Mouse (Mus musculus) gastrocnemius, postnatal 25 days (tissue): ENCODE data around the gene Kmt2a. TPM values are rescaled to one million over a fixed set of nuclear protein-coding genes. Genes with fewer than 3 reads are reported as not detected.

Experiments used
- DNase-seq: peaks from one replicate; pipeline ENCODE4 v3.0.0; 2022
- total RNA-seq, 2 experiments: library from RNA; stranded (reverse); gene quantifications; 1 replicate in 1 of 2; 2 replicates in 1 of 2; pipeline ENCODE4 v1.2.3; 2021

The Kmt2a gene
- total RNA-seq, 2 experiments from 2014 or later, result 10.0 to 15.3 TPM

GRCm38 (mm10) chr9:44879694-44880271 is 1.3 kb downstream of the Kmt2a start:
- peak; percentile 16 for DNase-seq

DNA sequence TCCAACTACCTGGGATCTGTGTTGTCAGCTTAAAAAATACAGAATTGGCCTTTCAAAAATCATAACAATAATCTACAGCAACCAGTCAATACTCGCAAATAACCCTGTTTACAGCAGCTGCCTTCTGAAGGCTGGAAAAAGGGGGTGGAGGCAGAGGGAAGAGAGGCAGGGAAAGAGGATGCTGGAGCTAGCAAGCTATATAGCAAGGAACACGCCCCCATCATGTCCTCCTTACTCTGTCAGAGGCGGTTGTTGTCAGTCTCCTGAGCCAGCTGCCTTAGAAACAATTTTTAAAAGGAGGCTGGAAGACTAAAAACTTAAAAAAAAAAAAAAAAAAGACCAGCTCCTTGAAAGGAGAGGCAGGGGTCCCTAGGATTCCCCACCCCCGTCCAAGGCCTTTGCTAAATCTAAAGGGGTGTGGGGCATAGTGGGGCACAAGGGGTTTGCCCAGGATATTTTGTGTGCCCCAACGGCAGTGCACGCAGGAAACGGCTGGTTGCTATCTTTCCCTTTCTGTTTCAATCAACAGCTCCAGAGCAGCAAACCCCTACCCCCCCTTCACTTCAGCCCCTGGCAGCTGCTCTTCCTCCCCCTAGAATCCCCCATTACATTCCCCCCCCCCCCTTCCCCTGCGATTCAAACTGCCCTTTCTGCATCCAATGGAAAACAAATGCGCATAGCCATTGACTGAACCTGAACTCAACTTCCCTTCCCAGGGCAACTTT is 2.2 kb downstream of the Kmt2a start:
- no peak for DNase-seq

DNA sequence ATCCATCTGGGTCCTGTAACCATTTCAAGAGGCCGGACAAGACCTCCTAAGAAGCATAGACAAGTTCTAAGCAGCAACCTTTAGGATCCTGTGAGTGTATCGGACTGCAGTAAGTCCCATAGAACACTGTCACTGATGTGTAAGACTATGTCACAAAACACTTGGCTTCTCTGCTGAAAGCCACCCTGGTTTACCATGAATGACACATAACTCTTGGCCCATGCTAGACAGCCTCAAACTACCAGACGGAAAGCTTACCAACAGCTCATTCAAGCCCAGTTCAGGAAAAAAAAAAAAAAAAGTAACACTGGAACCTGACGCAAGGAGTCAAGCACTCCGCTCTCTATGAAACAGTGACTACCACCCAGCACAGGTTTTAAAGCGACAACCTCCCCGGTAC is 3.4 kb downstream of the Kmt2a start:
- no peak for DNase-seq

DNA sequence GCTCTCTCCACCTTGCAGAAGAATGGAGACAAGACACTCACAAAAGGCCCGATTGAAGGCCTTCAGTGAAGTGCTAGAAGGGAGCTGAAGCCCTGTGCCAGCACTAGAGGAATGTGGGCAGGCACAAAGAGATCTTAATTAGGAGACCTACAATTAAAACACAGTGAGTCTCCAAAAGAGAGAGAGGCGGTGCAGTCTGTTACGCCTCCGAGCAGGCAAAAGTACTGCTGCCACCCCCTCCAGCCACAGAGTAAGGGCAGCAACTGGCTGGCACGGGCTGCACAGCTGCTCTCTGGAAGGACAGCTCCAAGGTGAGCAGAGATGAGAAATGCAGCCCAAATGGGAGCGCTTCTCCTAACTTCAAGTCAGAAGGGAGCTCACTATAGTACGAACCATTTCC is 5.6 kb downstream of the Kmt2a start:
- DNase-seq, result no peak

GRCm38 (mm10) chr9:44874198-44874597 is 6.9 kb downstream of the Kmt2a start:
- no peak for DNase-seq

DNA sequence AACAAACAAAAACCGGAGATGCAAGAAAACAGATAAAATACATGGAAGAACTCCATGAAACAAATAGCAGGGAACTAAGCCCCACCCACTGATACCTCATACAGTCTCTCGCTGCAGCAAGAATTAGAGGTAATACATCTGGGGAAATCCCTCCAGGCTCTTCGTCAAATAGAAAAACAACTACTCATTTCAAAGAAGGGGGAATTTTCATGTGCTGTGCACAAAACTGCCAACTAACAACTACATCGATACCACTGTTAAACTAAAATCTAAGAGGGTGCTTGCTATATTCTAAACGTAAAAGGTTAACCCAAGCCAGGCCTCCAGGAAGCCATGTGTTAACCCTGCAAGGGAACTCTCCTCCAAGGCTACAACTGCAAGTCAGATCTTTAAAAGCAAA is 7.4 kb downstream of the Kmt2a start:
- no peak for DNase-seq

DNA sequence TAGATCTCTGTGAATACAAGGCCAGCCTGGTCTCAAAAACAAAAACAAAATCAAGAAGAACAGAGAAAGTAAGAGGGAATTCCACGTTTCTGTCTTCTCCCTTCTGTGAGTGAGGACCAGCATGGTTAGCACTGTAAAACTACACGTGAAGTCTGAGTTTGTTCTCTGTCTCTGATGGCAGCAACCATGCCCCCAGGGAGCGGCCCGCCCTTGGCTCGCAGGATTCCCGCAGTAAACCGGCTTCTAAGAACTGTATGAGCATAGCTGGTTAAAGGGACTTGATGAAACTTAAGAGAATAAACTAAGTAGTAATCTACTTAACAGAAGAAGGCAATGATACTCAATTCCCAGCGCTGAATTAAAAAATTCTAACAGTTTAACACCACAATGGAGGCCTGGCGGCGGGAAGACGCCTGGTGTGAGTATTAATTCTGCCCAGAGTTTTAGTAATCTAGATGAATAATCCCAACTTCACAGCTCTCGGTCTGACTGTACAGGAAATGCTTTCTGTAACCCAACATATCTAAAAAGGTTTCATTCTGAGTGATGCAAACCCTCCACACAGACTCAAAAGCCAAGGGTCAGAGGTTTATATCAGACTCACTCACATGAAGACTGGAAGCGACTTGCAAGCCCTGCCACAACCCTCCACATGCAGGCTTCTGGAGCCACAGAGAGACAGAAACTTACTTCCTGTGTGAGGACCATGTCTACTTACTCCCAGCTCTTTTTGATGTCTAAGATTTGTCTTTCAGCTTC is 12.6 kb downstream of the Kmt2a start:
- DNase-seq, result peak; percentile 34

DNA sequence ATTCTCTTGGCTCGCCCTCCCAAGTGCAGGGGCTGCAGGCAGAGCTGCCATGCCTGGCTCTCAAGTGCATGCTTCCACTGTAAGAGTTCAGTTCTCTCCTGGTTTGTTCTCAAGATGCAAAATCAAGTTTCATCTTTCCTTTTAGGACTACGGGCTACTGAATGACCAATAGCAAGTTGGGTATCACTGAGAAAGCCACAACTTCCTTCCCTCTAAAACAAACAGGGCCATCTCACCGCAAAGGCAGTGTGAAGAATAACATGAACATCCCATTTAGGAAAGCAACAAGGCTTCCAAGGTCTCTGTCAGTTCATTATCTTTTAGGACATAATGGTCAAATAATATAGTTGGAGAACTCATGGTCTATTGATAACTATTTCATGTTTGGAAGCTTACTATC is 13.4 kb downstream of the Kmt2a start:
- DNase-seq, result no peak

DNA sequence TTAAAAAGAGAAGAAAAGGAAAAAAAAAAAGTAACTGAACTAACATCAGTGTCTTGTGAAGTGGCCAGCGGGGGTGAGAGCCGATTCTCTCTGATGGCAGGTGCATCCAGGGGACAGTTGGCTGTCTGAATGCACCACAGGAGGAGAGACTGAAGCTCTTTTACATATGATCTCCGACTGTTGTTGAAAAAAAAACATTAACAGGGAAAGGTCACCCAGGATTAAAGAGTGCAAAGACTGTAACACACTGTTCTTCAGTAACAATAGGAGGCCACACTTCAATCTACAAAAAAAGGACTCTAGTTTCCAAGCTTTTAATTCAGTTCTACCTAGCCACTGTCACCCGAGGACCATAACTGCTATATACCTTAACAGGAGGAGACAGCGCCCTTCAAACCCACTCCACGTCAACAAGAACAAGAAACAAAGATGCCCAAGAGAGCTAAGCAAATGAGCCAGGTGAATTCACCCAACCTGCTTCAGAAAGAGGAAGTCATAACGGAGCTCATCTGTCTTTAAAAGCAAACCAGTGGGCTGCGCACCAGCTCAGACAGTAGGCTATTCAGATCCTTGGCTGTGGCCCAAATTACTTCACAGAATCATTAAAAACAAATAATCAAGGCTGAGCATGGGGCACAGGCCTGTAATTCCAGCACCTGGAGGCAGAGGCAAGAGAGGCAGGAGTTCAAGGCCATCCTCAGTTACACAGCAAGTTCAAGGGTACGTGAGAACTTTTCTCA is 14.4 kb downstream of the Kmt2a start:
- DNase-seq, result no peak

DNA sequence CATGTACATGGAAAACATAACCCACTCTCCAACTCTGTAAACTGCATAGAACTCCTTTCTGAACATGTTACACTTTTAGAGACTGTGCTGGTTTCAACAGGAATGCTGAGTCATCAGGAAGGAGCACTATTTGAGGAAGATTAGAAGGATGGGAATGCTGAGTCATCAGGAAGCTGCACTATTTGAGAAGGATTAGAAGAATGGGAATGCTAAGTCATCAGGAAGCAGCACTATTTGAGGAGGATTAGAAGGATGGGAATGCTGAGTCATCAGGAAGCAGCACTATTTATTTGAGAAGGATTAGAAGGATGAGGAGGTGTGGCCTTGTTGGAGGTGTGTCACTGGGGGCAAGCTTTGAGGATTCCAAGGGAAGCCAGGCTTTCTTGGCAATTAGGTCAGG is 20.0 kb downstream of the Kmt2a start:
- no peak for DNase-seq

DNA sequence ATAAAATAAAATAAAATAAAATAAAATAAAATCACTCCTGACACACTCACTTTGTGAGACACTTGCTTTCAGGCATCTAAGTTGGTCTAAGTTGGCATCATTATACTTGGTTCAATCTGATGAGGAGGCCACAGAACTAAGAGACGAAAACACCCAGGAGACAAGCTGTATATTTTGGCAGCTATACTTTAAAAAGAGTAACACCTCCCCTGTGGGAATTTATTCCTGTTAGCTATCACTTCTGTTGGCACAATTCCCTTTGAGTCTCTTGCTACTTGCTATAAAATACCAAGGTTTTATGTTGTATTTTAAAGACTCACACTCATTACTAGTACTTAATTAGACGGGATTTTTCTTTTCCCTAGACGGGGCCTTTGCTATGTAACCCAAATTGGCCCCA is 22.4 kb downstream of the Kmt2a start:
- no peak for DNase-seq

DNA sequence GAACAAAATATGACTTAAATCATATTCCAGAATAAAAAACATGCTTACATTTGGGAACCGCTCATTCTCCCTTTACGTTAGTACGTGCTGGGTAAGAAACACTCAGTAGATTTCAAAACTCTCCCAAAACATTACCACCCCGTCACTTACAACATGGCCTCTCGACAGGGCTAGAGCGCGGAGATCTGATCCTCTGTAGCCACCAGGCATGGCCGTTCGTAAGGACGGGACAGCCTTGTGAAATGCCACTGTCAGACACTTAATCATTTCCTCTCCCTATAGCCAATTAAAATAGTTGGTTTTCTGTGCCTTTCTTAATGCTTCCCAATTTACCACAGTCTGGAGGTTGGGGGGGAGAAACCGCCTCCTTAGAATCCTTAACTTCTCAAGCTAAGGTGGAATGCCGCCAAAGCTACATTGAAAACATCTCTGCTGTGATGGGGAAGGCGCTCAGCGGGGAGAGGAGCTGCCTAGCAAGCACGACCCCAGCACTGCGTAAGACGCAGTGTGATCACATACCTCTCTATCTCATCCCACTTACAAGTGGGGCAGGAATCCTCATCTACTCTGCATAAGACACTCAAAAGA is 23.6 kb downstream of the Kmt2a start:
- DNase-seq, result no peak

- DNase-seq, result no peak
These were observed 25.9 kb downstream of the Kmt2a start for GRCm38 (mm10) chr9:44855153-44855552.

DNA sequence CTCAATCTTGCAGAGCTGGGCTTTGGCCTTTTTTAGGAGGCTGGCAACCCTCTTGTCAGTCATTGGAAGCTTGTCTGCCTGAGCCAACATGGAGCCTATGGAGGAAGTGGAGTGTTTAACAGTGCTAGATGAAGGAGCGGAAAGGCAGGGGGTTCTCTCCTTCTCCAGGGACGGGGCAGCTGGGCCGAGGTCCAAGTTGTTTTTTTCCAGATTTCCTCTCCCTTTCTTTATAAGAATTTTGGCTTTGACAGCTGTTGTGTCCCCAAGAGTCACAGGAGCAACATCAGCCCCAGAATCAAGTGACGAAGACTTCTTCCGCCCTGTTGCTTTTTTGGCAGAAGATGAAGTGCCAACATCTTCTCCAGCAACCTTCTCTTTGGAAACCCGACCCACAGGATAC is 33.6 kb downstream of the Kmt2a start:
- no peak for DNase-seq

- DNase-seq, result no peak
These were observed 39.9 kb downstream of the Kmt2a start for GRCm38 (mm10) chr9:44841241-44841640.

DNA sequence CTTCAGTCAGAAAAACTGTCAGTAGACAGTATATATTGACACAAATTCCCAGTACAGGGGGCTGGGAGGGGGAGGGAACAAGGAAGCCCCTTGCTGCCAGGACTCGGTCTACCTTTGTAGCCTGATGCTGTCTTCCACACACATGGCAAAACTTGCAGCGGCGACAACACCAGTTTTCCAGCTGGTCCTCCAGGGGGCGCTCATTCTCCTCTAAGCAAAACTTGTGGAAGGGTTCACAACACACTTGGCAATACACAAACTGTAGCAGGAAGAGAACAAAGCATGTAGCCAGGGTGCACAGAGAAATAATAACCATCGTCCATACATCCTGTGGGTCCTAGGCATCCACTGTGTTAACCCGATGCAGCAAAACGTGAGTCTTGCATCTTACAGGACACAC is 44.7 kb downstream of the Kmt2a start:
- DNase-seq, result peak; percentile 47

DNA sequence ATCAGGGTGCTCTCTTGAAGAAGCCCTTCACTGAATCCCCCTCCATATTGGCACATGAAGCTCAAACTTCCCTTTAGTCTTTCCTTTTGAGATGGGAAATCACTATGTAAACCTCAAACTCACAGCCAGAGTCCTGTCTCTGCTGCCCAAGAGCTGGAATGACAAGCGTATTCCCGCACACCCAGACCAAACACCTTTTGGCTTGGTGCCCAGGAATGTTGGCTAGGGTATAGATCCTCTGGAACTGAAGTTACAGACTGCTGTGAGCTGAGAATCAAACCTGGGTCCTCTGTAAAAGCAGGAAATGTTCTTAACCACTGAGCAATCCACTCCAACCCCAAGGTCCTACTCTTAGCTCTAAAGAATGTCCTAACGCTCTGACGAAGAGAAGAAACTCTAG is 48.7 kb downstream of the Kmt2a start:
- no peak for DNase-seq

- no peak for DNase-seq
These were observed 50.6 kb downstream of the Kmt2a start for GRCm38 (mm10) chr9:44830506-44830905.

- DNase-seq, result no peak
These were observed 52.2 kb downstream of the Kmt2a start for GRCm38 (mm10) chr9:44828944-44829343.

DNA sequence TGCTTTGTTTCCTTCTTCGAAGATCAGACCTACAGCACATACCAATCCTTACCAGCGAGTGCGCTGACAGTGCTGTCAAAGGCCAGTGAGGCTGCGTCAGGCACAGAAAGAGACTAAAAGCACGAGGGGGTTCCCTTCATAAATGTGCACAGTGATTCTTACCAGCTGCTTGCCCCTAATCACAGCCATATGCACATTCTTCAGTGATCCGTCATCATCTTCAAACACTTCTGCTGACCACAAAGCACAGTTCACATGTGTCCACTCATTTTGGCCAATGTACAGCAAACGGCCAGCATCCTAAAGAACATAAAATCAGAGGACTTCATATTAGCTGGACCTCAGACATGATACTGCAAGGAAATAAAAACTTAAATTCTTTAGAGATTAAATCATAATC is 54.4 kb downstream of the Kmt2a start:
- DNase-seq, result no peak

GRCm38 (mm10) chr9:44819920-44820827 is 60.9 kb downstream of the Kmt2a start:
- DNase-seq, result peak; percentile 37
